Mouse (Mus musculus): ENCODE measurements around the gene Kng2. TPM values are rescaled to one million over a fixed set of nuclear protein-coding genes. Genes with fewer than 3 reads are reported as not detected.
"Not testable (repeated sequence)": the region's sequence is repeated elsewhere in the genome, so short reads cannot be mapped to it uniquely, and the experiment has no call there.

Gene Kng2
- polyA plus RNA-seq (2015; fragmentation: Nextera tagmentation; extraction: Ambion mirVana): not detected in 2 replicates

DNA sequence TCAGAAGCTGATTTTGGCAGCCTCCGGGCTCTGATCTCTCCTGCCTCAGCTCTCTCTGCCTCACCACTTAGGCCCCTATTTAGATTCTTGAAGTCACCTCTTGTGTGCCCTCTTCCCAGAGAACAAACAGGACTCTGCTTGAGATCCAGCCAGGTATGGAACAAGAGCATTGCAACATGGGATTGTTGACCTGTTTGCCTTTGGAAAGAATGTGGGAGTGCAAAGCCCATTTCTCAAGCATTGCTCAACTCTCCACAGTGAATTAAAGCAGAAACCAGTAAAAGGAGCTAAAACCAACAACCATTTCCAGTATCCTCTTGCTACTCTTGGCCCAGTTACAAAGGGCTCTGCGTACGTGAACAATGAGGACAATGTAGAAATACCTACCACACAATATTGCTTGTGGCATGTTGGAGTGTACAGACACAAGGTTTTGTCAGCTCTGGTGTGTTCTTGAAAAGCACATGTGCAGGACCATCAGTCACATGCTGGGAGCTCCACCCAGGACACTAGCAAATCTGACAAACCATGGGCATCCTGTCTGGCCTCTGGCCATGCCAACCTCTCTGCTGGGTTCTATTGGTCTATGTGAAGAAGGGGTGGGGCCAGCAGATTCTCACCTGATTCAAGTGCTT, at the start of gene Kng2:
Kng2 (minus strand) TSS at position 517 of the 635 bp plus-strand sequence.
- H3K27me3 ChIP-seq: not testable (repeated sequence)

DNA sequence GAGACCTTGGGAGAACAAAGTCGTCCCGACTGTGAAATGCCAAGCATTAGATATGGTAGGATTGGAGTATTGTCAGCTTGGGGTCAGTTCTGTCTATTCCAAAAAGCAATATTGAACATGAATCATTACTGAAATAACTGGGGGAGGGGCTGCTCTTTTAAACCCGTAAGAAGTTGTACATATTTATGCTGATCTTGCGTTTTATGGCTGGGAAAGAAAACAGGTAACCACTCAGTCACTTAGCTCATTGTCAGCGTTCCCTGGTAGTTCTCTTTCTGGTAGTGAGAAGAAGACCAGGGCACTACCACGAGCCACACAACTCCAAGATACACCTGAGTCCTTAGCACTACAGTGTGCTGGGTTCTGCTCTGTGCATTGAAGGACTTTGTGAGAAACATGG, 48.2 kb upstream of the Kng2 start:
- H3K9me3 ChIP-seq; H3K27me3 ChIP-seq; ATAC-seq; H3K4me1 ChIP-seq (replicated peaks); H3K27ac ChIP-seq; H3K36me3 ChIP-seq; H3K9ac ChIP-seq (replicated peaks); H3K4me3 ChIP-seq (replicated peaks); H3K4me2 ChIP-seq (replicated peaks): not testable (repeated sequence)
- WGBS: 90% methylated on average over 6 of the region's 6 CpGs

More for the DNA sequence above, at the start of gene Kng2:
- H3K4me1 ChIP-seq (replicated peaks); H3K9ac ChIP-seq (replicated peaks); H3K36me3 ChIP-seq; H3K4me2 ChIP-seq (replicated peaks); H3K9me3 ChIP-seq; ATAC-seq; H3K27ac ChIP-seq; H3K4me3 ChIP-seq (replicated peaks): not testable (repeated sequence)
- 94% methylated on average over 3 of the region's 3 CpGs for WGBS

DNA sequence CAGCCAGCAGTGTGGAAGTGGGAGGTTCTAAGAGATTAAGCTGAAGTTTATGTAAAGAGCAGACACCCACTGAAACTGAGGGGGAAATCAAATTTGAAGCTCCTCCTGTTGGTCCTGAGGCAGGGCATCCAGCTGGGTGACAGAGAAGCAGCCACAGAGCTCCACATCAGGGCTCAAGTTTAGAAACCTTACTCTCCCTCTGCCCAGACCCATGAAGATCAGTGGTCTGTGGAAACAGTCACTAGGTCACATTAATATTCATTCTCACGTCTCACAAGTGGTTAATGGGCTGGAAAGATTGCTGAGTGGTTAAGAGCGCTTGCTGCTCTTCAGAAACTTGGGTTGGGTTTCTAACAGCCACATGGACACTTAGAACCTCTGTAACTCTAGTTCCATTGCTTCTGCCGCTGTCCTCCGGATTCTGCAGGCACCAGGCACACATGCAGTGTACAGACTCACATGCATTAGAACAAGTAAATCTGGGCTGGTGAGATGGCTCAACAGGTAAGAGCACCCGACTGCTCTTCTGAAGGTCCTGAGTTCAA, 31.6 kb upstream of the Kng2 start:
- H3K4me2 ChIP-seq (replicated peaks); H3K27ac ChIP-seq; H3K4me3 ChIP-seq (replicated peaks); H3K9me3 ChIP-seq; H3K27me3 ChIP-seq; H3K4me1 ChIP-seq (replicated peaks); H3K9ac ChIP-seq (replicated peaks); ATAC-seq; H3K36me3 ChIP-seq: not testable (repeated sequence)
- 85% methylated on average over 5 of the region's 5 CpGs for WGBS

DNA sequence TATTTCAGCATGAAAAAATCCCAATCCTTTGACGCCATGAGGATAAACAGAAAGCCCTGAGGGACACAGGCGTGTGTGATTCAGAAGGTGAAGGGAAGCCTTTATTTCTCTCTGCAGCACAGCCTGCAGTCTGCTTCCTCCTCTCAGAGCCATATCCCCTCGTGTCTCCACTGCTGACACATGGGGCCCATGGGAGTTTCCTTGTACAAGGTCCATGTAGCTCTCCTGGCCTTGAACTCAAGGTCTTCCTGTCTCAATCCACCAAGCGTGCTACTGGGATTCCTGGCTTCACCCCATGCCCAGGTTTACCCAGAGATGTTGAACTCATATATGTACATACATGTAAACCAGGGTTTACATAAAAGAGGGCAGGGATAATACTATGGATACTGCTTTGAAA, 30.3 kb upstream of the Kng2 start:
- not testable (repeated sequence) for H3K4me3 ChIP-seq (replicated peaks); H3K9me3 ChIP-seq; H3K9ac ChIP-seq (replicated peaks); H3K4me1 ChIP-seq (replicated peaks); H3K27me3 ChIP-seq; ATAC-seq; H3K27ac ChIP-seq; H3K4me2 ChIP-seq (replicated peaks); H3K36me3 ChIP-seq
- WGBS: 70% methylated on average over 4 of the region's 4 CpGs

DNA sequence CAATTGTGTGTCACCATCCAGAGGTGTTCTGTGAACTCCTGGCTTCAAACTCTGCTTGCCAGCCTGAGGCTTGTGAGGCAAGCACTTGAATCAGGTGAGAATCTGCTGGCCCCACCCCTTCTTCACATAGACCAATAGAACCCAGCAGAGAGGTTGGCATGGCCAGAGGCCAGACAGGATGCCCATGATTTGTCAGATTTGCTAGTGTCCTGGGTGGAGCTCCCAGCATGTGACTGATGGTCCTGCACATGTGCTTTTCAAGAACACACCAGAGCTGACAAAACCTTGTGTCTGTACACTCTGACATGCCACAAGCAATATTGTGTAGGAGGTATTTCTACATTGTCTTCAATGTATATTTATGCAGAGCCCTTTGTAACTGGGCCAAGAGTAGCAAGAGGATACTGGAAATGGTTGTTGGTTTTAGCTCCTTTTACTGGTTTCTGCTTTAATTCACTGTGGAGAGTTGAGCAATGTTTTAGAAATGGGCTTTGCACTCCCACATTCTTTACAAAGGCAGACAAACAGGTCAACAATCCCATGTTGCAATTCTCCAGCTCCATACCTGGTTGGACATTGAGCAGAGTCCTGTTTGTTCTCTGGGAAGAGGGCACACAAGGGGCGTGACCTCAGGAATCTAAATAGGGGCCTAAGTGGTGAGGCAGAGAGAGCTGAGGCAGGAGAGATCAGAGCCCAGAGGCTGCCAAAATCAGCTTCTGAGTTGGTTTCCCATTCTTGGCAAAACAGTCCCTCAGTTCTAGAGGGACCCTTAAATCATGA, 28.6 kb upstream of the Kng2 start, which contains the start of gene Kng1:
Kng1 (plus strand) TSS at position 198 of the 780 bp plus-strand sequence.
- H3K27me3 ChIP-seq; H3K4me3 ChIP-seq (replicated peaks); H3K9ac ChIP-seq (replicated peaks); H3K4me2 ChIP-seq (replicated peaks); H3K27ac ChIP-seq; H3K36me3 ChIP-seq; H3K4me1 ChIP-seq (replicated peaks); ATAC-seq; H3K9me3 ChIP-seq: not testable (repeated sequence)
- 91% methylated on average over 1 of the region's 1 CpGs for WGBS

DNA sequence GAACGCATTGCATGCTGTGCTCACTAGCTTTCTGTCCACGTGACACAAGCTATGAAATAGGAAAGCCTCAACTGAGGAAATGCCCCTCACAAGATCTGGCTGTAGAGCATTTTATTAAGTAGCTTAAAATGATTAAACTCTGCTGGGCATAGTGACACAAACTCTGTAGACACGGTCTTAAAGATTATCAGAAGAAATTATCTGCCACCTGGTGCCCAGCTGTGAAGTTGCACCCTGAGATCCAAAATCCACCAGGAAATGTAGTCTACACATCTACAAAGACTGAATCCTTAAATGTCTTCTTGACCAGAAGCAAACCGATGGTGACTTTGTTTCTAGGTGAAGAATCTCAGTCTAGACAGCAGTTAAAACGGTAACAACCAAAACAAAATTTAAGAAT, 17.0 kb upstream of the Kng2 start:
- Histone ChIP-seq H3K4me3 (replicated peaks) (no peak overlapping the region), H3K4me1 (replicated peaks) (no peaks in the 10 kb centered on the region), H3K27me3 (no peaks in the 10 kb centered on the region), H3K9me3 (no peaks in the 10 kb centered on the region), H3K36me3 (no peaks in the 10 kb centered on the region), H3K9ac (replicated peaks) (no peak overlapping the region), H3K4me2 (replicated peaks) (no peak overlapping the region), H3K27ac (no peak overlapping the region)
- ATAC-seq: no peak
- 68% methylated on average over 5 of the region's 5 CpGs for WGBS

DNA sequence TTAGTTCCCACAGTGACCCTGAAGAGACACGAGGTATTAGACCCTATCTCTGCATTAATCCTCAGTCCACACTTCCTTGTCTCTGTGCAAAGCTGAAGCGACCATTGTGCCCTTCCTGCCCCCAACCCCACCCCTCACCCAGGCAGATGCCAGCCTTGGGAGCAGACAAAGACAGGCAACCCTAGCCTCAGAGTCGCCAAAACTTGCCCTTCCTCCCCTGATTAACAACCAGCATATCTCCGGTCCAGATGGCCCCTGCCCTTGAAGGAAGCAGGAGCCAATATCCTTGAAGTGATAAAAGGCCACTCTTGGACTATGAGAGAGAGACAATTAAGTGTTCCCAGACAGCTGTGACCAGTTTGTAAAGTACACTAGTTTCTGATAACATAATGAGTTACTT, 11.6 kb upstream of the Kng2 start:
- Histone ChIP-seq H3K27ac (no peak overlapping the region), H3K9ac (replicated peaks) (no peak overlapping the region), H3K4me2 (replicated peaks) (no peak overlapping the region), H3K4me3 (replicated peaks) (no peak overlapping the region), H3K4me1 (replicated peaks) (no peaks in the 10 kb centered on the region), H3K27me3 (no peaks in the 10 kb centered on the region), H3K36me3 (no peaks in the 10 kb centered on the region), H3K9me3 (no peaks in the 10 kb centered on the region)
- WGBS: 66% methylated on average over 4 of the region's 4 CpGs
- ATAC-seq: no peak

DNA sequence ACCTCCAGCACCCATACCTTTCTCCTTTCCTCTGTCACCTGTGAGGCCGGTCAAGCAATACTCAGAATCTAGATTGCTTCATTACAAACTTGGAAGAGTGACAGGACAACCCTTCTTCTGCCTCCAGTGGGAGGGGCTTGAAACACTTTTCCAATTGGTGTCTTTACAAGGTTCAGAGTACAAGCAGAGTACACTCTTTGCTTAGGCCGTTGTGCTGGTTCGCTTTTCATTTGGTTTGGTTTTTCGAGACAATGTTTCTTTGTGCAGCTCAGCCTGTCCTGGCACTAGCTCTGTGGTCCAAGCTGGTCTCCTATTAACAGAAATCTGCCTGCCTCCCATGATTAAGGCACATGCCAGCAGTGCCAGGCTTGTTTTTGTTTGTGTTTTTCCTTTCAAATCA, 10.0 kb upstream of the Kng2 start:
- no peak for ATAC-seq
- no peak overlapping the region for H3K4me2 ChIP-seq (replicated peaks)
- H3K9me3 ChIP-seq: no peaks in the 10 kb centered on the region
- H3K4me3 ChIP-seq (replicated peaks): no peak overlapping the region
- no peak overlapping the region for H3K9ac ChIP-seq (replicated peaks)
- no peak overlapping the region for H3K27ac ChIP-seq
- WGBS: 93% methylated on average over 4 of the region's 4 CpGs
- no peaks in the 10 kb centered on the region for H3K27me3 ChIP-seq
- no peaks in the 10 kb centered on the region for H3K4me1 ChIP-seq (replicated peaks)
- no peaks in the 10 kb centered on the region for H3K36me3 ChIP-seq

DNA sequence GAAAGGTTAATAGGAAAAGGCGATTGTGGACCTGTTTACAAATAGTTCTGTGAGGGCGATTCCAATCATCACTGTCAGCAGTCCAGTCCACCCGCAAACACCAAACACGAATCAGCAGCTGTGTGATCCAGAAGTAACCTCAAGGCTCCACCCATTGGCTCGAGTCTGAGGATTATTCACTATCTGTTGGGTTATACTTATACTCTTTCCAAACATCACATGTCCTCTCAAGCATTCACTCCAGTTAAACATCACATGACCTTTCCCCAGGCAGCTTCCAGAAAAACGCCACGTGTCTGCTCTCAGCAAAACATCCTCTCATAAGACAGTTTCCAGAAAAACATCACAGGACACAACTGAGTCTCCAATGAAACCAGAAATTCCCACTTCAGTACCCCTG, 8.5 kb upstream of the Kng2 start:
- no peaks in the 10 kb centered on the region for H3K36me3 ChIP-seq
- no peaks in the 10 kb centered on the region for H3K9me3 ChIP-seq
- H3K4me2 ChIP-seq (replicated peaks): no peak overlapping the region
- no peaks in the 10 kb centered on the region for H3K27me3 ChIP-seq
- H3K9ac ChIP-seq (replicated peaks): no peak overlapping the region
- H3K4me3 ChIP-seq (replicated peaks): no peak overlapping the region
- no peaks in the 10 kb centered on the region for H3K4me1 ChIP-seq (replicated peaks)
- H3K27ac ChIP-seq: no peak overlapping the region
- 87% methylated on average over 7 of the region's 7 CpGs for WGBS
- ATAC-seq: no peak

DNA sequence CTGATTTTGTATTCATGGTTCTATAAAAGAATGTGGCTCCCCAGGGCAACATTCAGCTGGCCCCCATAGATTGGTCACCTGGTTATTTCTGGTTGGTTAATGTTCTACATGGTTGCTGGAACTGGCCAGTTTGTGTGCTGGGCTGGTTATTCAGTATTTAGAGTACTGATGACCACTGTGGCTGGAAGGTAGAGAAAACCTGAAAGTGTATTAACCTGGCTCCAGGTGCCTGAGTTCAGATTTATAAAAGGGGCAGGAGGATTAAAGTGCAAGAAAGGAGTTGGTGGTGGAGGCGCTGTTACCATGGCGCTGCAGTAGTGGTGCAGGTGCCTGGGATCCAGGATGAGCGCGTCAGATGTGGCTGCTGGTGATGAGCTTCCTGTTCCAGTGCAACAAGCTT, 4.4 kb upstream of the Kng2 start:
- no peak for ATAC-seq
- WGBS: 93% methylated on average over 4 of the region's 4 CpGs
- H3K27ac ChIP-seq: no peak overlapping the region
- no peaks in the 10 kb centered on the region for H3K27me3 ChIP-seq
- H3K9ac ChIP-seq (replicated peaks): no peak overlapping the region
- H3K4me2 ChIP-seq (replicated peaks): no peak overlapping the region
- no peak overlapping the region for H3K4me3 ChIP-seq (replicated peaks)
- no peaks in the 10 kb centered on the region for H3K4me1 ChIP-seq (replicated peaks)
- H3K9me3 ChIP-seq: no peaks in the 10 kb centered on the region
- no peaks in the 10 kb centered on the region for H3K36me3 ChIP-seq

DNA sequence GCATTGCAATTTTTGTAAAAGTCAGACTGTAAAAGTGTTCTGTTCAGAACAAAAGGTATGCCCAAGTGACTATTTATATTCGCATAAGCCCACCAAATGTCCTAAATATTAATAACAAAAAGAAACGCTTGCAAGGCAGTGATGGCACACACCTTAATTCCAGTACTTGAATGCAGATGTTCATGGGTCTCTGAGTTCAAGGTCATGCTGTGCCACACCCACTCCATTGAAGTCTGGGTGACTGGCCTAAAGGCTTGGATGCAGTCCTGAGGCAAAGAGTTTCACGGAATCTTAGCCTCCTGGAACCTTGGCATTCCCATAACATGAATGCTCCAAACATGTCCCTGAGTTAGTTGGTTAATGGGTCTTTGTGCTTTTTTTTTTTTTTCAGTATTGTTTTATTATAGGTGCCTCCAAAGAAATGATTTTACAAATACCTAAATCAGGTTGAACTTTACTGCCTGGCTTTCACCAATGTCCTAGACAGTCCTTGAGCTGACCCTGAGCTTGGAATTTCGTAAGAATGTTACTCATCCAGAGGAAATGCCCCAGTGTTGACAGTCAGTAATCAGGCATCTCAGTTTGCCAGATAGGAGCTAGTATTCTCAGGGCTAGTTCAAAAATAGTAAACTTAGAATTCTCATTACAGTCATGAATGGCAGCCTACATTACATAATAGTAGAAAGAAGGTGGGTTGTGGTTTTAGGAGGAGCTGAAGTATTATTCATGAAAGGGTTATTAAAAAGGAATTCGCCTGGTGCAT, 1.6 kb upstream of the Kng2 start:
- no peaks in the 10 kb centered on the region for H3K27me3 ChIP-seq
- 91% methylated on average over 5 of the region's 5 CpGs for WGBS
- no peak for ATAC-seq
- H3K9ac ChIP-seq (replicated peaks): no peak overlapping the region
- no peaks in the 10 kb centered on the region for H3K4me1 ChIP-seq (replicated peaks)
- no peaks in the 10 kb centered on the region for H3K9me3 ChIP-seq
- H3K27ac ChIP-seq: no peak overlapping the region
- H3K36me3 ChIP-seq: no peaks in the 10 kb centered on the region
- no peak overlapping the region for H3K4me2 ChIP-seq (replicated peaks)
- H3K4me3 ChIP-seq (replicated peaks): no peak overlapping the region

DNA sequence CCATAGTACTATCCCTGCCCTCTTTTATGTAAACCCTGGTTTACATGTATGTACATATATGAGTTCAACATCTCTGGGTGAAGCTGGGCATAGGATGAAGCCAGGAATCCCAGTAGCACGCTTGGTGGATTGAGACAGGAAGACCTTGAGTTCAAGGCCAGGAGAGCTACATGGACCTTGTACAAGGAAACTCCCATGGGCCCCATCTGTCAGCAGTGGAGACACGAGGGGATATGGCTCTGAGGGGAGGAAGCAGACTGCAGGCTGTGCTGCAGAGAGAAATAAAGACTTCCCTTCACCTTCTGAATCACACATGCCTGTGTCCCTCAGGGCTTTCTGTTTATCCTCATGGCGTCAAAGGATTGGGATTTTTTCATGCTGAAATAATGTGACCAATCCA, 1.9 kb downstream of the Kng2 start:
- not testable (repeated sequence) for H3K4me2 ChIP-seq (replicated peaks); H3K9ac ChIP-seq (replicated peaks); ATAC-seq; H3K27ac ChIP-seq; H3K27me3 ChIP-seq; H3K4me1 ChIP-seq (replicated peaks); H3K36me3 ChIP-seq; H3K4me3 ChIP-seq (replicated peaks); H3K9me3 ChIP-seq
- 63% methylated on average over 3 of the region's 3 CpGs for WGBS

Data from midbrain, embryonic 13.5 days (tissue).